Mouse (Mus musculus) kidney, adult 2 months (tissue): ENCODE data around the gene Ccdc33. TPM values are rescaled to one million over a fixed set of nuclear protein-coding genes. Genes with fewer than 3 reads are reported as not detected.

Experiments
- DNase-seq: peaks from one replicate; pipeline ENCODE4 v3.0.0; 2021
- H3K27ac ChIP-seq: fragments of 200-500 bp; 2 replicates; pipeline ENCODE4 v1.5.1; 2012; ENCODE audit warnings: low read depth, low read length, control low read depth, inconsistent platforms; ENCODE audit not compliant: insufficient read depth
- H3K27me3 ChIP-seq: fragments of 200-500 bp; replicated peaks from 2 replicates; pipeline ENCODE4 v1.6.1; 2012; ENCODE audit warnings: mild to moderate bottlenecking, moderate library complexity, low read length, inconsistent platforms; ENCODE audit not compliant: control insufficient read depth, insufficient read depth
- H3K36me3 ChIP-seq: fragments of 200-500 bp; 2 replicates; pipeline ENCODE4 v1.6.1; 2012; ENCODE audit warnings: mild to moderate bottlenecking, moderate library complexity, low read length, inconsistent platforms; ENCODE audit not compliant: control insufficient read depth, insufficient read depth
- H3K4me1 ChIP-seq: fragments of 200-500 bp; 2 replicates; pipeline ENCODE4 v1.6.1; 2011; ENCODE audit warnings: low read length; ENCODE audit not compliant: control insufficient read depth, insufficient read depth
- H3K4me3 ChIP-seq: fragments of 200-500 bp; 2 replicates; pipeline ENCODE4 v1.5.1; 2011; ENCODE audit warnings: mild to moderate bottlenecking, low read depth, low read length, control low read depth; ENCODE audit not compliant: insufficient read depth
- CTCF ChIP-seq: fragments of 200-500 bp; conservative IDR thresholded peaks from 2 replicates; pipeline ENCODE4 v1.5.1; 2011; ENCODE audit warnings: low read depth, mild to moderate bottlenecking, control low read depth, low read length, moderate library complexity, mixed read lengths; ENCODE audit not compliant: insufficient read depth, insufficient read length
- POLR2A ChIP-seq: fragments of 200-500 bp; IDR thresholded peaks from one replicate; pipeline ENCODE4 v1.6.1; 2011; ENCODE audit warnings: low read depth, low read length, control low read depth
- WGBS: fragments of 180-500 bp; shearing (Covaris S2); methylation state at CpG from one replicate; pipeline ENCODE4 v1.1.7; 2018; 5-methylcytosine and 5-hydroxymethylcytosine counted together
- polyA plus RNA-seq: library from polyadenylated mRNA; depleted of rRNA; stranded (reverse); fragments of >200 nt; gene quantifications from 2 replicates; pipeline ENCODE4 v1.2.3, GENCODE M21; 2012

The Ccdc33 gene
- polyA plus RNA-seq, 1 experiment, result not detected

GRCm38 (mm10) chr9:58008336-58009014 is 110.1 kb downstream of the Ccdc33 start:
- Histone ChIP-seq H3K27ac (no peak overlapping the region), H3K27me3 (no peaks in the 10 kb centered on the region), H3K4me3 (no peak overlapping the region), H3K36me3 (no peaks in the 10 kb centered on the region), H3K4me1 (no peaks in the 10 kb centered on the region)
- TF ChIP-seq CTCF, result no peak
- no peak for TF ChIP-seq POLR2A
- 73% methylated on average over 12 of the region's 12 CpGs for WGBS
- no peak for DNase-seq

- TF ChIP-seq CTCF (no peak), POLR2A (no peak)
- 85% methylated on average over 16 of the region's 16 CpGs for WGBS
- Histone ChIP-seq H3K36me3 (no peaks in the 10 kb centered on the region), H3K4me3 (no peak within 1 kb of the TSS), H3K27me3 (no peaks in the 10 kb centered on the region), H3K27ac (no peak within 1 kb of the TSS), H3K4me1 (no peaks in the 10 kb centered on the region)
- no peak for DNase-seq
Measured at GRCm38 (mm10) chr9:58005753-58006461, 112.7 kb downstream of the Ccdc33 start, which contains the start of gene Cyp11a1. Gene Cyp11a1, plus strand, starts transcription at chr9:58006411.

- 20% methylated on average over 2 of the region's 2 CpGs for WGBS
- Histone ChIP-seq H3K4me1 (no peaks in the 10 kb centered on the region), H3K27ac (no peak overlapping the region), H3K36me3 (no peaks in the 10 kb centered on the region), H3K4me3 (no peak overlapping the region), H3K27me3 (no peaks in the 10 kb centered on the region)
- no peak for TF ChIP-seq POLR2A
- peak; percentile 13 for DNase-seq
Measured at GRCm38 (mm10) chr9:58003272-58003671, 115.4 kb downstream of the Ccdc33 start.

- TF ChIP-seq POLR2A (no peak), CTCF (no peak)
- no peak overlapping the region for H3K4me3 ChIP-seq
- DNase-seq, result no peak
- 0 out of 2 replicates have a peak, but pooled peaks cover 3% of the 10 kb centered on the region for H3K4me1 ChIP-seq
- H3K36me3 ChIP-seq, result no peaks in the 10 kb centered on the region
- WGBS, result 33% methylated on average over 2 of the region's 2 CpGs
- no peak overlapping the region for H3K27ac ChIP-seq
- H3K27me3 ChIP-seq, result no peaks in the 10 kb centered on the region
Measured at GRCm38 (mm10) chr9:57999676-58000075, 118.9 kb downstream of the Ccdc33 start.

- no peak for DNase-seq
- H3K27ac ChIP-seq, result no peak overlapping the region
- H3K4me1 ChIP-seq, result 0 out of 2 replicates have a peak, but pooled peaks cover 3% of the 10 kb centered on the region
- no peak overlapping the region for H3K4me3 ChIP-seq
- no peaks in the 10 kb centered on the region for H3K36me3 ChIP-seq
- TF ChIP-seq POLR2A (no peak), CTCF (no peak)
- WGBS, result 57% methylated on average over 2 of the region's 2 CpGs
- H3K27me3 ChIP-seq, result no peaks in the 10 kb centered on the region
Measured at GRCm38 (mm10) chr9:57998685-57999084, 119.9 kb downstream of the Ccdc33 start.

GRCm38 (mm10) chr9:57998032-57998659 is 120.5 kb downstream of the Ccdc33 start:
- WGBS, result 6% methylated on average over 20 of the region's 20 CpGs
- peak; percentile 74 for DNase-seq
- Histone ChIP-seq H3K4me3 (no peak overlapping the region; the same call in 1 of the 2 replicates), H3K27ac (no peak overlapping the region), H3K36me3 (no peaks in the 10 kb centered on the region), H3K27me3 (no peaks in the 10 kb centered on the region), H3K4me1 (0 out of 2 replicates have a peak, but pooled peaks cover 3% of the 10 kb centered on the region)
- TF ChIP-seq CTCF (peak; percentile 76), POLR2A (no peak)

GRCm38 (mm10) chr9:57997511-57998031 is 121.1 kb downstream of the Ccdc33 start:
- H3K4me3 ChIP-seq, result no peak overlapping the region

More at GRCm38 (mm10) chr9:57997511-57998031, 121.1 kb downstream of the Ccdc33 start:
- Histone ChIP-seq H3K27me3 (no peaks in the 10 kb centered on the region), H3K27ac (no peak overlapping the region), H3K4me1 (0 out of 2 replicates have a peak, but pooled peaks cover 3% of the 10 kb centered on the region), H3K36me3 (no peaks in the 10 kb centered on the region)
- DNase-seq, result no peak
- TF ChIP-seq POLR2A, result no peak
- no peak for TF ChIP-seq CTCF
- 32% methylated on average over 13 of the region's 13 CpGs for WGBS
